Mouse (Mus musculus) bone marrow macrophage, adult 2 months (primary cell): ENCODE measurements at regions not wholly inside any gene's neighbourhood (a gene's known extent, or its start where the extent isn't known, plus 50 kb on each side); places are given as distances from the start of the nearest gene placed in this dataset.

Experiments used
- H3K27ac ChIP-seq: 2 replicates; pipeline ENCODE4 v1.5.1; 2012; ENCODE audit warnings: low read depth, low read length; ENCODE audit not compliant: insufficient read depth
- H3K4me1 ChIP-seq: 2 replicates; pipeline ENCODE4 v1.6.1; 2012; ENCODE audit warnings: low read length; ENCODE audit not compliant: control insufficient read depth, insufficient read depth
- H3K4me3 ChIP-seq: 2 replicates; pipeline ENCODE4 v1.5.1; 2012; ENCODE audit warnings: mild to moderate bottlenecking, low read length, moderate library complexity; ENCODE audit not compliant: insufficient read depth
- CTCF ChIP-seq: IDR thresholded peaks from 2 replicates; pipeline ENCODE4 v1.5.1; 2012; ENCODE audit warnings: low read depth, mild to moderate bottlenecking, low read length, moderate library complexity
- POLR2A ChIP-seq: IDR thresholded peaks from 2 replicates; pipeline ENCODE4 v1.6.1; 2012; ENCODE audit warnings: mild to moderate bottlenecking, low read depth, low read length, borderline replicate concordance

GRCm38 (mm10) chr10:16874131-16874530 lies 848.9 kb upstream of the Cited2 start:
- TF ChIP-seq POLR2A (no peak), CTCF (no peak)
- H3K4me1 ChIP-seq: peaks cover 11% of the 10 kb centered on the region
- H3K27ac ChIP-seq: no peak overlapping the region; the same call in 1 of the 2 replicates
- no peak overlapping the region for H3K4me3 ChIP-seq

GRCm38 (mm10) chr10:16878197-16878596 lies 844.8 kb upstream of the Cited2 start:
- no peak overlapping the region for H3K4me3 ChIP-seq
- peaks cover 11% of the 10 kb centered on the region for H3K4me1 ChIP-seq
- no peak overlapping the region for H3K27ac ChIP-seq
- TF ChIP-seq CTCF: no peak
- no peak for TF ChIP-seq POLR2A

- no peak for TF ChIP-seq CTCF
- TF ChIP-seq POLR2A: no peak
- no peaks in the 10 kb centered on the region for H3K4me1 ChIP-seq
- no peak overlapping the region for H3K4me3 ChIP-seq
- H3K27ac ChIP-seq: no peak overlapping the region
Observed at GRCm38 (mm10) chr10:16893316-16893715, 829.7 kb upstream of the Cited2 start.

GRCm38 (mm10) chr10:16895332-16895731 lies 827.7 kb upstream of the Cited2 start:
- Histone ChIP-seq H3K4me1 (no peaks in the 10 kb centered on the region), H3K4me3 (no peak overlapping the region), H3K27ac (no peak overlapping the region)
- TF ChIP-seq CTCF: no peak
- TF ChIP-seq POLR2A: no peak

GRCm38 (mm10) chr10:16922888-16923287 lies 800.1 kb upstream of the Cited2 start:
- Histone ChIP-seq H3K27ac (no peak overlapping the region), H3K4me1 (peaks cover 2% of the 10 kb centered on the region; the same call in 1 of the 2 replicates)
- TF ChIP-seq CTCF: no peak
- TF ChIP-seq POLR2A: no peak

GRCm38 (mm10) chr10:16923851-16924250 lies 799.2 kb upstream of the Cited2 start:
- peaks cover 2% of the 10 kb centered on the region; the same call in 1 of the 2 replicates for H3K4me1 ChIP-seq
- no peak overlapping the region; the same call in 1 of the 2 replicates for H3K27ac ChIP-seq
- TF ChIP-seq POLR2A (no peak), CTCF (no peak)
- H3K4me3 ChIP-seq: no peak overlapping the region

More at GRCm38 (mm10) chr10:16922888-16923287, 800.1 kb upstream of the Cited2 start:
- H3K4me3 ChIP-seq: no peak overlapping the region

- H3K27ac ChIP-seq: no peak overlapping the region
- TF ChIP-seq POLR2A (no peak), CTCF (no peak)
- no peak overlapping the region for H3K4me3 ChIP-seq
- H3K4me1 ChIP-seq: no peaks in the 10 kb centered on the region
Observed at GRCm38 (mm10) chr10:16937705-16938104, 785.3 kb upstream of the Cited2 start.

- Histone ChIP-seq H3K4me1 (no peaks in the 10 kb centered on the region), H3K27ac (no peak overlapping the region), H3K4me3 (no peak overlapping the region)
- no peak for TF ChIP-seq CTCF
Observed at GRCm38 (mm10) chr10:16951636-16952035, 771.4 kb upstream of the Cited2 start.

- TF ChIP-seq POLR2A (no peak), CTCF (no peak)
- H3K4me3 ChIP-seq: no peak overlapping the region
- no peak overlapping the region for H3K27ac ChIP-seq
- peaks cover 2% of the 10 kb centered on the region; the same call in 1 of the 2 replicates for H3K4me1 ChIP-seq
Observed at GRCm38 (mm10) chr10:16960971-16961370, 762.0 kb upstream of the Cited2 start.

- Histone ChIP-seq H3K4me1 (peaks cover 2% of the 10 kb centered on the region; the same call in 1 of the 2 replicates), H3K4me3 (no peak overlapping the region), H3K27ac (no peak overlapping the region)
- TF ChIP-seq CTCF: no peak
- no peak for TF ChIP-seq POLR2A
Observed at GRCm38 (mm10) chr10:16962463-16962862, 760.6 kb upstream of the Cited2 start.

GRCm38 (mm10) chr10:16978770-16979169 lies 744.2 kb upstream of the Cited2 start:
- TF ChIP-seq CTCF (no peak), POLR2A (no peak)
- Histone ChIP-seq H3K4me3 (no peak overlapping the region), H3K27ac (no peak overlapping the region), H3K4me1 (no peaks in the 10 kb centered on the region)
